In genomic region chr2:70497715-70498318, GRCm38 (mm10) we compare ENCODE assay signal across 19 mouse cellular contexts. TPM values are rescaled to one million over a fixed set of nuclear protein-coding genes. Genes with fewer than 3 reads are reported as not detected.
DNase-seq lines count a peak whose midpoint lies in the region; ATAC-seq and TF ChIP-seq lines count a peak whose summit lies in the region.
"Had no signal": no experiment of that assay in that cellular context is flagged by ENCODE, and none has a peak within 500 bp of the region (broad histone marks: within the 10 kb centered on the region; RNA-seq: fewer than 3 reads in every experiment).

No protein-coding gene starts in this region.

- ATAC-seq in heart, embryonic 12.5 days (ENCODE audit: insufficient number of reproducible peaks, low FRiP score): no peak
- ATAC-seq in kidney, postnatal 0 days (replicated peaks; ENCODE audit: low FRiP score, low read depth): no peak
- ATAC-seq in common myeloid progenitor, adult 5-6 weeks (replicated peaks; ENCODE audit: low read depth, poor library complexity, severe bottlenecking): peak; percentile 81
- peak; percentile 42 for ATAC-seq in megakaryocyte progenitor cell, adult 5-6 weeks (replicated peaks; ENCODE audit: poor library complexity)
- ATAC-seq: forebrain, embryonic 15.5 days; hindbrain, postnatal 0 days; liver, postnatal 0 days; midbrain, embryonic 16.5 days; Patski had no signal

- WGBS in heart, embryonic 12.5 days: 16% methylated on average over 13 of the region's 13 CpGs
- 23% methylated on average over 13 of the region's 13 CpGs for WGBS in kidney, postnatal 0 days

- no peaks in the 10 kb centered on the region for H3K36me3 ChIP-seq in heart, embryonic 12.5 days
- H3K36me3 ChIP-seq in kidney, postnatal 0 days (ENCODE audit: insufficient read depth, low read length): no peaks in the 10 kb centered on the region
- H3K36me3 ChIP-seq: forebrain, embryonic 15.5 days; limb, embryonic 13.5 days; neural tube, embryonic 12.5 days had no signal

- H3K9me3 ChIP-seq in heart, embryonic 12.5 days (replicated peaks): no peaks in the 10 kb centered on the region
- no peaks in the 10 kb centered on the region for H3K9me3 ChIP-seq in kidney, postnatal 0 days (replicated peaks; ENCODE audit: low read length)
- H3K9me3 ChIP-seq: forebrain, embryonic 15.5 days; limb, embryonic 13.5 days; neural tube, embryonic 12.5 days had no signal

- TF ChIP-seq CTCF in kidney, postnatal 0 days (IDR thresholded peaks at IDR 0.05; ENCODE audit: low read depth): no peak

- intact Hi-C loops in gastrocnemius, postnatal 14 days (cut with DNase I; ENCODE audit: low total_unique reads): no loop called here

- no peak overlapping the region for H3K9ac ChIP-seq in heart, embryonic 12.5 days
- H3K9ac ChIP-seq in kidney, postnatal 0 days (ENCODE audit: low read depth, low read length): no peak overlapping the region
- H3K9ac ChIP-seq: forebrain, embryonic 15.5 days; limb, embryonic 13.5 days; liver, postnatal 0 days; neural tube, embryonic 12.5 days had no signal

- peaks cover 15% of the 10 kb centered on the region for H3K27me3 ChIP-seq in heart, embryonic 12.5 days (replicated peaks)
- no peaks in the 10 kb centered on the region for H3K27me3 ChIP-seq in kidney, postnatal 0 days (ENCODE audit: insufficient read depth, low read length)
- H3K27me3 ChIP-seq: forebrain, embryonic 15.5 days; Patski had no signal

- peak overlapping the region; percentile 37 for H3K4me2 ChIP-seq in heart, embryonic 12.5 days
- H3K4me2 ChIP-seq in kidney, postnatal 0 days (ENCODE audit: low read length): peak overlapping the region; percentile 13; the same call in 1 of the 2 replicates
- H3K4me2 ChIP-seq: forebrain, embryonic 15.5 days; limb, embryonic 13.5 days; neural tube, embryonic 12.5 days had no signal

- H3K4me3 ChIP-seq in heart, embryonic 12.5 days: no peak overlapping the region
- H3K4me3 ChIP-seq in kidney, postnatal 0 days (replicated peaks; ENCODE audit: low read depth, low read length): no peak overlapping the region
- H3K4me3 ChIP-seq: forebrain, embryonic 15.5 days; gastrocnemius, adult 2 months; limb, embryonic 13.5 days; neural tube, embryonic 12.5 days had no signal

- peaks cover 10% of the 10 kb centered on the region; the same call in 1 of the 2 replicates for H3K4me1 ChIP-seq in heart, embryonic 12.5 days (replicated peaks)
- no peaks in the 10 kb centered on the region for H3K4me1 ChIP-seq in kidney, postnatal 0 days (replicated peaks; ENCODE audit: insufficient read depth, low read length)
- H3K4me1 ChIP-seq: forebrain, embryonic 15.5 days; limb, embryonic 13.5 days; neural tube, embryonic 12.5 days had no signal

- DNase-seq in heart, adult 9 months (ENCODE audit: low spot score in 2 of 2): no peak
- peak; percentile 38 for DNase-seq in kidney, postnatal 0 days (ENCODE audit: low spot score)
- no peak for DNase-seq in kidney, adult 18-20 months
- DNase-seq in spleen, adult 12 weeks (ENCODE audit: low spot score): no peak
- DNase-seq in gastrocnemius, postnatal 14 days: no peak
- DNase-seq: cerebellum, postnatal 10 days; gastrocnemius, adult 2 months; liver, postnatal 0 days; thymus, adult 2 months had no signal

- peak overlapping the region; percentile 20; the same call in 1 of the 2 replicates for H3K27ac ChIP-seq in heart, embryonic 12.5 days (ENCODE audit: poor library complexity, severe bottlenecking)
- H3K27ac ChIP-seq in kidney, postnatal 0 days: no peak overlapping the region
- H3K27ac ChIP-seq: forebrain, embryonic 15.5 days; gastrocnemius, adult 2 months; hindbrain, postnatal 0 days; limb, embryonic 13.5 days; neural tube, embryonic 12.5 days had no signal

RNA-seq across cellular contexts. Expression of gene Erich2, which starts 10.8 kb away (rescaled TPM):
- polyA plus RNA-seq in heart, embryonic 12.5 days (2016; fragmentation: Nextera tagmentation; extraction: Ambion mirVana): 0.36 and 0.64 TPM in 2 replicates
- polyA plus RNA-seq in kidney, postnatal 0 days (2015; fragmentation: Nextera tagmentation; extraction: Ambion mirVana): 5.6 and 6.8 TPM in 2 replicates
- total RNA-seq in common myeloid progenitor, adult 5-6 weeks (2017): not detected in 2 replicates
- total RNA-seq in megakaryocyte progenitor cell, adult 5-6 weeks (2015): not detected in 2 replicates
- not detected in 2 replicates for total RNA-seq in megakaryocyte progenitor cell, adult 5-6 weeks (2017)
- not detected for total RNA-seq in gastrocnemius, postnatal 14 days (2021)
- total RNA-seq: gastrocnemius, adult 2 months; heart, postnatal 10 days had no signal
- polyA plus RNA-seq: liver, postnatal 0 days had no signal

RNA-seq across cellular contexts. Expression of gene Sp5, which starts 23.1 kb away (rescaled TPM):
- polyA plus RNA-seq in heart, embryonic 12.5 days (2016; fragmentation: Nextera tagmentation; extraction: Ambion mirVana): 0.36 and 0.44 TPM in 2 replicates
- polyA plus RNA-seq in kidney, postnatal 0 days (2015; fragmentation: Nextera tagmentation; extraction: Ambion mirVana): 4.2 and 4.7 TPM in 2 replicates
- total RNA-seq in common myeloid progenitor, adult 5-6 weeks (2017): not detected in 2 replicates
- not detected in 2 replicates for total RNA-seq in megakaryocyte progenitor cell, adult 5-6 weeks (2015)
- total RNA-seq in megakaryocyte progenitor cell, adult 5-6 weeks (2017): not detected in 2 replicates
- not detected for total RNA-seq in gastrocnemius, postnatal 14 days (2021)
- total RNA-seq: gastrocnemius, adult 2 months had no signal
- polyA plus RNA-seq: liver, postnatal 0 days; Patski had no signal

RNA-seq across cellular contexts. Expression of gene Gad1, which starts 55.1 kb away (rescaled TPM):
- polyA plus RNA-seq in heart, embryonic 12.5 days (2016; fragmentation: Nextera tagmentation; extraction: Ambion mirVana): 0.22 and 0.33 TPM in 2 replicates
- polyA plus RNA-seq in kidney, postnatal 0 days (2015; fragmentation: Nextera tagmentation; extraction: Ambion mirVana): 0.25 and 0.26 TPM in 2 replicates
- total RNA-seq in common myeloid progenitor, adult 5-6 weeks (2017): not detected in 2 replicates
- total RNA-seq in megakaryocyte progenitor cell, adult 5-6 weeks (2015): not detected in 2 replicates
- not detected in 2 replicates for total RNA-seq in megakaryocyte progenitor cell, adult 5-6 weeks (2017)
- 1 to 10 TPM in 1 of 2 experiments, under 1 TPM in 1; 0.51 to 1.4 TPM for total RNA-seq in gastrocnemius, postnatal 14 days (2021)

Comparison
In these comparisons a context has a peak if more than half of its experiments do, and no peak if none do; other contexts are left out.
1. ATAC-seq: peak in common myeloid progenitor, adult 5-6 weeks (single experiment) and megakaryocyte progenitor cell, adult 5-6 weeks (single experiment); none in heart, embryonic 12.5 days (single experiment) and kidney, postnatal 0 days (single experiment).